Mouse (Mus musculus) mouse embryonic stem cell (cell line): Measurements from ENCODE around the gene Pgbd1.
"Not testable (repeated sequence)": the region's sequence is repeated elsewhere in the genome, so short reads cannot be mapped to it uniquely, and the experiment has no call there.

Experiments used
- in situ Hi-C, 2 experiments: fragments of 300-500 bp; cut with MboI; formaldehyde crosslinking; loops; 1 replicate in 1 of 2; 3 replicates in 1 of 2; pipeline ENCODE4 v1.14.3; 2019 to 2020; ENCODE audit warnings: low sequenced_read_pairs in 2 of 2, low pct_unique_long_range_greater_than_20kb in 1 of 2, mixed read lengths in 1 of 2; ENCODE audit not compliant: unreplicated experiment in 1 of 2

Gene Pgbd1

GRCm38 (mm10) chr13:21440503-21441206 lies at the start of gene Pgbd1:
Pgbd1 (minus strand) TSS chr13:21441058.
- in situ Hi-C loops: no loop called here

GRCm38 (mm10) chr13:21486881-21487280 lies 46.0 kb upstream of the Pgbd1 start:
- in situ Hi-C loops: no loop called here

DNA sequence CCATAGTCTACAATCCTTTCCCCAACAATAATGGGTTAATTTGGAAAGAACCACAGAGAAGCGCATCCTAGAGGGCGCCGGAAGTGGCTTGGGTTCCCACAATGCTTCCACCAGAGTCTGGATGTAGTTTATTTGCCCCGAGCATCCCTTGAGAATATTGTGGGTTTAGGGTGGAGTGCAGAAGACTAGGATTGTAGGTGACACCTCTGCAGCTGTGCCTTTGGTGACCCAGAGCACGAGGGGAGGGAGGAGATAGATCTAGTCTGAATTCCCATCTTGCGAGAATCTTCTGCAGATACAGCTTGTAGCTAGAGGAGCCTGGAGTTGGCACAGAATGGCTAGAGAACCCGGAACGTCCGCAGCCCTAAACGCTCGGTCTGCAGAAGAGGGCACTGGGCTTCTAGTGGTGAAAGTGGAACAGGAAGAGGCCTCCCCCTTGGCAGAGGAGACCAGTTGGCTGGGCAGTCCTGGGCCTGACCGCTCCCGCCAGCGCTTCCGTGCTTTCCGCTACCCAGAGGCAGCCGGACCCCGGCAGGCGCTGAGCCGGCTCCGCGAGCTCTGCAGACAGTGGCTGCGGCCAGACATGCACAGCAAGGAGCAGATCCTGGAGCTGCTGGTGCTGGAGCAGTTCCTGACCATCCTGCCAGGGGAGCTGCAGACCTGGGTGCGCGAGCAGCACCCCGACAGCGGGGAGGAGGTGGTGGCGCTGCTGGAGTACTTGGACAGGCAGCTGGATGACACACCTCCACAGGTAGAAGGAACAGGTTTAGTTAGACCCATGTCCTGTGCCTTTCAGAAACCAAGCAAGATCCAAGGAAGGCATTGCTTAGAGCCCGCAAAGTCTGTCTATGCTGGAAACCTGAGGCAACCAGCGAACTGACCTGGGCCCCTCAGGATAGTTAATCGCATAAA lies 38.2 kb upstream of the Pgbd1 start, which contains the start of the genes Zkscan4 and Gm10065:
Gene Zkscan4, plus strand, starts transcription at position 149 of the 912 bp plus-strand sequence.
Gene Gm10065, minus strand, starts transcription at position 683 of the 912 bp plus-strand sequence.
- in situ Hi-C loops: not testable (repeated sequence)

DNA sequence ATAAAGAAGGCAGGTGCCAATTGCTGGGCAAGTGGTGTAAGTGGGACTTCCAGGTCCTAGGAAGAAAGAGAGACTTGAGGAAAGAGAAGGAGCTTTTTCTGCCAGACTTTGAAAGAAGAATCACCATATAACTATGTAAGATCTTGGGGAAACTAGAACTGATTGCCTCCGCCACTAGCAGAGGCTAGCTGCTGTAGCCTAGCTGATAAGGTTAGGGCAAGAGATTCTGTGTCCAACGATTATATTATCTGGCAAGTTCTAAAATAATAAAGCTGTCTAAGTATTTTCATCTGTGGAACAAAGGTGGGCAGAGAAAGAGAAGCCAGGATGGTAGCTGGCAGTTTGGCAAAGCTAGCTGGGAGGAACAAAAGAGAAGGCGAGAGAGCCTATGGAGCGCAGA lies 31.6 kb upstream of the Pgbd1 start:
- in situ Hi-C loops: no loop called here

DNA sequence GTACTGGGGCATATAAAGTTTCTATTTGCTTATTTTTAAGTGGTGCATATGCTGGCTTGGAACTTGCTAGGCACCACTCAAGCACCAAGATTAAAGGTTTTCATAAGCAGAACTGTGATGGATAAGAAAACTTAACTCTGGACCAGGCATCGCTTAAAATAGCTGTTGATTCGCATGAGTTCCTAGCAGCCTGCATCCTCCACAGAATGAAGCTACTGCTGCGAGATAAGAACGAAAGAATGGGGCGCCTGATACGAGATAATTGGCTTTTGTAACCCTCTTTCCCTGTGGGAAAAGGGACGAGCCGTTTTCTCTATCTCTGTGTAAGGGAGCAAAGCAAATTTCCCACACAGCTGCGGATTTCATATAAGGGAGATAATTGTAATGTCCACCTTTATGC lies 28.2 kb upstream of the Pgbd1 start:
- in situ Hi-C loops: no loop called here

- in situ Hi-C loops: no loop called here
Measured at GRCm38 (mm10) chr13:21468061-21469019, 27.5 kb upstream of the Pgbd1 start, which contains the start of gene Nkapl. Nkapl (minus strand) TSS chr13:21468509.

DNA sequence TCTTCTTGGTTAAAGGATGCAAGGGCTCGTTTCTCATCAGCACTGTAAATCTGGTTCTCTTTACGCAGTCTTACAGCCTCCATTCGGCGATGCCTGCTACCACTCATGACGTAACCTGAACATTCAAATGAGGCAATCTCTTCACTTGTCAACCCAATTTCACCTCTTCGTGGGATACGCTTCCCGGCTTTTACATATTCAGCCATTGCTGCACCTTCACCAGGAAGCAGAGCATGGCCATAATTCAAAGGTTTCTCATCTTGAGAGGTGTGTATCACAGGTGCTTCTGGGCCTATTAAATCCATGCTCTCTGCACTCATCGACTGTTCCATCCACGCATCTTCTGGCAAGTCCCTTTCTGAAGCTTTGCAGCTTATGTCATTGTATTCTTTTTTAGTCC lies 26.5 kb upstream of the Pgbd1 start:
- in situ Hi-C loops: no loop called here

DNA sequence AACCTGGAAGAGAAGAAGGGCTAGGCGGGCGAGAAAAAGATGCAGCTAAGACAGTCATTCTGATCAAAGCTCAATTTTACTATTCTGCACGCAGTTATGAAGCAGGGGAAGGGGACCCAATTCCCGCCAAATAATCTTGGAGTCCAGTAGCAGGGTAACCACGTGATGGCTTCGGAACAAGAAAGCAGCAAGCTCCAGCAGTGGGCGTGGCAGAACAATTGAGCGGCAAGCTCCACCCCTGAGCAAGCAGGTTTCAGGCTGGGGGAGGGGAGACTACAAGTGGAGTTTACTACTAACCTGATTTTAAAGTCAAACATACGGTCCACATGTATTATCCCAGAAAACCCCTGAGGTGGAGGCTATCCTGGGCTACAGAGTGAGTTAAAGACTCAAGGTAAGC lies 21.7 kb upstream of the Pgbd1 start:
- in situ Hi-C loops: not testable (repeated sequence)

DNA sequence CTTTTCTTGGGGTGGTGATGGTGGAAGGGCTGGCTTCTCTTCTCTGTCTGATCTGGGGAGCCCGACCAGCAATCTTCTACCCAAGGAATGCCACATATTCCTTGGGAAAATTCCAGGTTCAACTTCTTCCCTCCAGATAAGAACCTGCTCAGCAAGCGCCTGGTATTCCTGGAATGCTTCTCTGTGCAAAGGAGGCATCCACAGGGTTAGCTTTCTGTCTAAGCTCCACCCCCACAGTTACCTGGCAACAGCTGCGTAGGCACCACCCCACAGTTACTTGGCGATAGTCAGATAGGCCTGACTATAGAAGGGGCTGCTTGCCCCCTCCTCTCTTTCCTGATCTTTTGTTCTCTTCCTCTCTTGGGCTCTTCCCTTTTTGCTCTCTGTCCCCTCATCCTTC lies 15.5 kb upstream of the Pgbd1 start:
- in situ Hi-C loops: no loop called here

- in situ Hi-C loops: loop anchor here in 1 of 2 experiments (5.0 kb wide), 1 partner anchor 47 kb away; no protein-coding TSS in a partner anchor
Measured at GRCm38 (mm10) chr13:21454133-21454532, 13.3 kb upstream of the Pgbd1 start.

DNA sequence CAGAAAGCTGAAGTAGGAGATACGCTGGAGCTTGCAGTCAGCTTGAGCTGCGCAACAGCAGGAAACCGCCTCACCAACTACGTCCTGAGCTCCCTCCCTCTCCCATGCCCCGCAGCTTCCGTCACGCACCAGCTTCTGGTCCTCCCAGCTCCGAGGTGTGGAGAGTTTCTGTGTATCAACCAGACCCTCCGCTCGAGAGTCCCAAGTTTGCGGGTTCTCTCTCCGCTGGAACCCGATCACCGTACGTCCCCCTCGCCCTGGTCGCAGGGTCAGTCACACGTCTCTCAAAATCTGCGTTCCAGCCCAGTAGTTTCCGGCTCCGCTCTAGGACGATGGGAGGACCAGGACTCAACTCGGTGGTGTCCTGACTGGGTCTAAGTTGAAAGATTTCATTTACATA lies 12.6 kb upstream of the Pgbd1 start, which contains the start of gene Zscan26:
Gene Zscan26, minus strand, starts transcription at position 282 of the 400 bp plus-strand sequence.
- in situ Hi-C loops: loop anchor here in 1 of 2 experiments (5.0 kb wide), 1 partner anchor 46 kb away; no protein-coding TSS in a partner anchor

GRCm38 (mm10) chr13:21453042-21453441 lies 12.2 kb upstream of the Pgbd1 start:
- in situ Hi-C loops: loop anchor here in 1 of 2 experiments (5.0 kb wide), 1 partner anchor 46 kb away; no protein-coding TSS in a partner anchor

DNA sequence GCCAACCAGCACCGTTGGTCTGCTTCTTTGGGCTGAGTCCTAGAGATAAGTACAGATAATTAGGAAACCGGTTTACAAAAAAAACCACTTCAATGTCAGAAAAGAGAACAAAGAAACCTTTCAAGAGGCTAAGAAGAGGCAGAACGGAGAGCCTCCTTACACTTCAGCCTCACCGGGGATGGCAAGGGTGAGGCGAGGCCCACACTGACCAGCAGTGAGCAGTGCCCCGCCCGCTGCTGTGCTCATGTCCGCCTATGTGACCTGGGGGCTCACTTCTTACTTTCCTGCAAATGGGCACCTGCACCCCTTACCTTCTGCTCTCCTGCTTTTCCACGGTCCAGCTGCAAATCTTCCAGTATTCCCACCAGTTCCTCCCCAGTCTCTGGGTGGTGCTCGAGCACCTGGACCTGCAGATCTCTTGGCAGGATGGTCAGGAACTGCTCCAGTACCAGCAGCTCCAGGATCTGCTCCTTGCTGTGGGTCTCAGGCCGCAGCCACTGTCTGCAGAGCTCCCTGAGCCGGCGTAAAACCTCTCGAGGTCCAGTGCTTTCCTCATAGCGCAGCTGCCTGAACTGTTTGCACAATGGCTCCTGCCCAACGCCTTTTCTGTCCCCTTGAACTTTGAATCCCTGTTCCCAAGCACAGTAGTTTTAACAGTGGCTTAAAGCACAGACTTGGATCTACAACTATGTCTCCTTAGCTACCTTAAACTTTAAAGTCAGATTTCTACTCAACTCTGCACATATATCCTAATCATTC lies 7.2 kb upstream of the Pgbd1 start:
- in situ Hi-C loops: no loop called here

DNA sequence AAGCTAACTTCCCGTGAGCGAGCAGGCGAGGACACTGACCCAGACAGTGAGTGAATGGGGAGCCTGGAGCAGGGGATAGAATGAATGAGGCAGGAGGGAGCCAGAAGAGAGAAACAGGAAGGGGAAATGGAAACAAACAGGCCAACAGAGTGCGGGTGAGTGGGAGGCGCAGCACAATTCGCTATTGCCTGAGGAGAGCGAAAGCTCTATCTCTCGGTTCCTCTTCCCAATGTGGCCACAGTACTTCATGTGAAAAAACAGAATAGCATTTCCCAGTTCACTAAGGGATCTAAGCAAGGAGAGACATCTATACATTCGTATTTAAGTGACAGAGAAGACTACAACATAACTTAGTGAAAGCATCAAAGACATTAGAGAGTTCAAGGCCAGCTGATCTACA lies 5.9 kb upstream of the Pgbd1 start:
- in situ Hi-C loops: no loop called here

- in situ Hi-C loops: no loop called here
Measured at GRCm38 (mm10) chr13:21441207-21441572, 332 bp upstream of the Pgbd1 start.

DNA sequence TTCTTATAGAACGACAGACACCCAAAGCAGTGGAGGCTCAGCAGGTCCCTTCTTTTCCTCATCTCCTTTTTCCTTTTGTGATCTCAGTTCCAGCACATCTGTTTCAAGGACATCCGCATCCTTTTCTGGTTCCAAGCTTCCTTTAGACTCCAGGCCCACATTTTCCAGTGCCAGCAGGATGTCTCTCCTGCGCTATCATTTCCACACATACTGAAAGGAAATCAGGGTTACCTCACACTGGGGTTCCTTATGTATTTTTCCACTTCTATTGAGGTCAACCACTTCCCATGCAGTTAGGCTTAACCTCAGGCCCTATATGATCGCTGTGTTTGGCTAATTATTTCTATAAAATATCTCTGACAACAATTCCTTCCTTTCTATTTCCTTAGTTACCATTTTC lies 5.4 kb downstream of the Pgbd1 start:
- in situ Hi-C loops: no loop called here

GRCm38 (mm10) chr13:21427631-21428030 lies 13.2 kb downstream of the Pgbd1 start:
- in situ Hi-C loops: no loop called here
